Mouse (Mus musculus): ENCODE data around the gene Hsf5. TPM values are rescaled to one million over a fixed set of nuclear protein-coding genes. Genes with fewer than 3 reads are reported as not detected.

Gene Hsf5
- polyA plus RNA-seq, 1 experiment from 2014 or later = 0.16 TPM

DNA sequence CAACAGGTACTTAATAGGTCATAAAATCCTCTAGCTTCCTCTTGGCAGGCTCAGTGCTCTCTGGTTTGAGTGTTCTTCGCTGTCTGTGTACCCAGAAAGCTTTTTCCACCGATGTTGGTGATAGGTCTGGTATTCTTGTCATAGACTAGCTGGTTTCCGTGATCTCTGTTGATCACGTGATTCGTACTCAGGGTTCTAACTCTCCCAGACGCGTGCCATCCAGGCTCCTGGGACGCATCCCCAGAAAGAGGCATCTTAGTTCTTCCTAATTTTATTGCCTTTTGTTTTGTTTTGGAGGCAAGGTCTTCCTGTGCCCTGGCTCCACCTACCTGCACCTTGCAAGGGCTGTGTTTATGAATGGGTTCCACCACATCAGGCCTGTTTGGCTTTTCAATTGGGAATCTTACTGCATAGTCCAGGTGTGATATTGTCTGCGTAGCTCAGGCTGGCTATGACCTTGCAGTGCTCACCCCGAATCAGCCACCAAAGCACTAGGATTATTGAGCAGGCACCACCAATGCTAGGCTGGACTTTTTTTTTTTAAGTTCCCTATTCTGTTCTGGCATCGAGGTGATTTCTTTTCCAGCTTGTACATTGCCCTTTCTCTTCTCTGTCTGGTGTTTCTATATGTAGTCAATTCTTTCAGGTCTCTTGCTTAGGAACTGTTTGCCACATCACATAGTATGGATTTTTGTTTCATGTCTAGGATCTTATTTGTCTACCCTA lies 71.7 kb downstream of the Hsf5 start:
- Histone ChIP-seq H3K9ac (ENCODE audit: low read depth, low read length) (no peak overlapping the region), H3K9me3 (replicated peaks; ENCODE audit: low read length) (no peaks in the 10 kb centered on the region), H3K4me2 (ENCODE audit: low read length) (peak overlapping the region; percentile 31; the same call in 1 of the 2 replicates), H3K27me3 (ENCODE audit: insufficient read depth, low read length) (no peaks in the 10 kb centered on the region), H3K4me3 (replicated peaks; ENCODE audit: low read depth, low read length) (no peak overlapping the region), H3K36me3 (ENCODE audit: insufficient read depth, low read length) (no peaks in the 10 kb centered on the region), H3K4me1 (replicated peaks; ENCODE audit: insufficient read depth, low read length) (peaks cover 8% of the 10 kb centered on the region), H3K27ac (peak overlapping the region; percentile 81)
- 64% methylated on average over 11 of the region's 11 CpGs for WGBS
- ATAC-seq (replicated peaks; ENCODE audit: low FRiP score, low read depth) (no peak), DNase-seq (ENCODE audit: low spot score) (no peak)
- no peak for TF ChIP-seq CTCF (IDR thresholded peaks at IDR 0.05; ENCODE audit: low read depth)

DNA sequence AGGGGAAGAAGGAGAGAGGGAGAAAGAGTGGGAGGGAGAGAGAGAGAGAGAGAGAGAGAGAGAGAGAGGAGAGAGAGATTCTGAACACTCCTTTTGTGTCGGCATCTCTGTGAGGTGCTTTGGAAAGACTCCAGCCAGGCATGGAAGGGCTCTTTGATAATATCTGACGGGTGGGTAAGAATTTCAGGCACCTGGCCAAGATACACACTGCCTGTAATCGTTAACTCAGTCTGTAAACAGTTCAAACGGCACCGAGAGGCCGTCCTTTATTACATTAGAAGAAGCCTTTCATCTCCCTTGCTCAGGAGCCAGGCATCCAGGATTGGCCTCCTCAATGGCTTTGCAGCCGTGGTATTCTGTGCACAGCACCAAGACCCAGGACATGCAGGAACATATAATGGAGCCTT lies 72.4 kb downstream of the Hsf5 start:
- Histone ChIP-seq H3K27me3 (ENCODE audit: insufficient read depth, low read length) (no peaks in the 10 kb centered on the region), H3K9ac (ENCODE audit: low read depth, low read length) (no peak overlapping the region), H3K27ac (peak overlapping the region; percentile 81), H3K36me3 (ENCODE audit: insufficient read depth, low read length) (no peaks in the 10 kb centered on the region), H3K9me3 (replicated peaks; ENCODE audit: low read length) (no peaks in the 10 kb centered on the region), H3K4me2 (ENCODE audit: low read length) (peak overlapping the region; percentile 31), H3K4me1 (replicated peaks; ENCODE audit: insufficient read depth, low read length) (peaks cover 8% of the 10 kb centered on the region), H3K4me3 (replicated peaks; ENCODE audit: low read depth, low read length) (no peak overlapping the region)
- peak; percentile 77 for ATAC-seq (replicated peaks; ENCODE audit: low FRiP score, low read depth)
- 5% methylated on average over 7 of the region's 7 CpGs for WGBS
- peak; percentile 74 for DNase-seq (ENCODE audit: low spot score)
- no peak for TF ChIP-seq CTCF (IDR thresholded peaks at IDR 0.05; ENCODE audit: low read depth)

DNA sequence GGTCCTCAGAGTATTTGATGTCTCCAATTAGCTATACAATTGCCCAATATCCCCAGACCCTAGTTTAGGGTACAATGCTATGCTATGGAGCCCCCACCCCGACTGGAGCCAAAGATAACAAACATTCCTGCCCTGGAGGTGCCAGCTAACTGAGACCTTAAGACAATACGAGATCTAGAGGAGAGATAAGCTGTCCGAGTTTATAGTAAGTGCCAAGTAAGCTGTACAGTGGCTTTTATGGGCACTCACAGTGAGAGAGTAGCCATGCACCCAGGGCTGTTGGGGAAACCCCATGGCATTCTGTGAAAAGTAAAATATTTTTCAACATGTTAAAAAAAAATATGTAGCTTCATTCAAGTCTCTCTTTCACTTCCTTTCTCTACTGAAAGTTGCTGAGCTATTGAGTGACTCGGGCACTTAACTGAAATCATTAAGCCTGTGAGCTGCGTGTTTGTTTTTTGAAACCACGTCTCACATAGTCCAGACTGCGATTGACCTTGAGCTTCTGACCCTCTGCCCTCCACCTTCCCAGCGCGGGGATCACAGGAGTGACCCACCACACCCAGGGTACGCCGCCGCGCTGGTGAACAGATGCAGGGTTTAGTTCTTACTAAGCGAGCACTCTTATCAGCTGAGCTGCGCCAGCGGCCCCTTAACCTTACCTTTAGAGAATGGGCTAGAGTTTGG lies 73.2 kb downstream of the Hsf5 start:
- WGBS = 46% methylated on average over 16 of the region's 16 CpGs
- TF ChIP-seq CTCF (IDR thresholded peaks at IDR 0.05; ENCODE audit: low read depth) = no peak
- H3K4me3 ChIP-seq (replicated peaks; ENCODE audit: low read depth, low read length) = no peak overlapping the region
- H3K4me2 ChIP-seq (ENCODE audit: low read length) = peak overlapping the region; percentile 31
- H3K9me3 ChIP-seq (replicated peaks; ENCODE audit: low read length) = no peaks in the 10 kb centered on the region
- H3K27ac ChIP-seq = peak overlapping the region; percentile 81
- no peak overlapping the region for H3K9ac ChIP-seq (ENCODE audit: low read depth, low read length)
- DNase-seq (ENCODE audit: low spot score) = no peak
- no peaks in the 10 kb centered on the region for H3K27me3 ChIP-seq (ENCODE audit: insufficient read depth, low read length)
- no peak for ATAC-seq (replicated peaks; ENCODE audit: low FRiP score, low read depth)
- H3K4me1 ChIP-seq (replicated peaks; ENCODE audit: insufficient read depth, low read length) = peaks cover 8% of the 10 kb centered on the region
- H3K36me3 ChIP-seq (ENCODE audit: insufficient read depth, low read length) = no peaks in the 10 kb centered on the region

DNA sequence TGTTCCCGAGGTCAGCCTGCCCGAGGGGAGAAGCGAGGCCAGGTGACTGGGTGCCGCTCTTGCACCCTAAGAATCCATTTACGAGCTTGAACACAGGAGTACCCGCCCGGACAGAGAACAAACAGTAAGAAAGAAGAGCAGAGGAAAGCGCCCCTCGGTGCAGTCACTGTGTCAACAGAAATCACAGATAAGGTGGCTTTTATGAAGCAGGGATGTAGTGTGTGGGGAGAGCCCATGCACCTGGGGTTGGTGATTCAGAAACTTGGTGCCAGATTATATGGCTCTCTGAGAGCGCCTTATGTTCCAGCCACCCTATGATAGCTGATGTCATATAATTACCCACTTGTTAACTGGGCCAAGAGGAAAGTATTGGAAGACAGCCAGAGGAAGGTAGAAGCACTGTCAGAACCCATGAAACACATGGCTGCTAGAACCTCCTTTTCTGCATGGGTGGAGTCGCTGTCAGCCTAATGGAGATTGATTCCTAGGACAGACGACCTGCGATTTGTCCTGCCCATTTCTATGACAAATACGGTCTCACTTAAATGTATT lies 80.2 kb downstream of the Hsf5 start:
- Histone ChIP-seq H3K4me2 (ENCODE audit: low read length) (no peak overlapping the region), H3K36me3 (ENCODE audit: insufficient read depth, low read length) (no peaks in the 10 kb centered on the region), H3K27ac (no peak overlapping the region), H3K4me1 (replicated peaks; ENCODE audit: insufficient read depth, low read length) (no peaks in the 10 kb centered on the region), H3K9me3 (replicated peaks; ENCODE audit: low read length) (no peaks in the 10 kb centered on the region), H3K4me3 (replicated peaks; ENCODE audit: low read depth, low read length) (no peak overlapping the region), H3K9ac (ENCODE audit: low read depth, low read length) (no peak overlapping the region), H3K27me3 (ENCODE audit: insufficient read depth, low read length) (no peaks in the 10 kb centered on the region)
- DNase-seq (ENCODE audit: low spot score) = no peak
- ATAC-seq (replicated peaks; ENCODE audit: low FRiP score, low read depth) = no peak
- TF ChIP-seq CTCF (IDR thresholded peaks at IDR 0.05; ENCODE audit: low read depth) = no peak
- WGBS = 55% methylated on average over 14 of the region's 14 CpGs

DNA sequence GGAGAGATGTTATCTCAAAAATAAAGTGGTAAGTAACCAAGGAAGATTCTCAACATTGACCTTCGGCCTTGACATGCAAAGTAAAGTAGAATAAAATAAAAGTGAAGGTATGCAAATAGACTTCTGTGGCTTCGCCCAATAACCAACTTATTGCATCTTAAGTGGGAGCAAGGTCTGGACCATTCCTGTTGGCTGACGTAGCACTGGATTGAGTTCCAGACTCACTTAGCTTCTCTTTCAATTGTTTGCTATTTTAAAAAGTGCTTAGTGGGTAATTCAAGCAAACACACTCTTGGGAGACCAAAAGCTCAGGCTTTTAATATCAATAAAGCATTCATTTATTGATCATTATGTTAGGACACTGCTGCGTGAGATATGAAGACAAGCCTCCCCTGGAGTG lies 81.2 kb downstream of the Hsf5 start:
- Histone ChIP-seq H3K4me2 (ENCODE audit: low read length) (no peak overlapping the region), H3K4me1 (replicated peaks; ENCODE audit: insufficient read depth, low read length) (no peaks in the 10 kb centered on the region), H3K4me3 (replicated peaks; ENCODE audit: low read depth, low read length) (no peak overlapping the region), H3K27ac (no peak overlapping the region), H3K9me3 (replicated peaks; ENCODE audit: low read length) (no peaks in the 10 kb centered on the region), H3K9ac (ENCODE audit: low read depth, low read length) (no peak overlapping the region), H3K36me3 (ENCODE audit: insufficient read depth, low read length) (no peaks in the 10 kb centered on the region), H3K27me3 (ENCODE audit: insufficient read depth, low read length) (no peaks in the 10 kb centered on the region)
- ATAC-seq (replicated peaks; ENCODE audit: low FRiP score, low read depth) (no peak), DNase-seq (ENCODE audit: low spot score) (no peak)
- WGBS = 88% methylated on average over 4 of the region's 4 CpGs
- no peak for TF ChIP-seq CTCF (IDR thresholded peaks at IDR 0.05; ENCODE audit: low read depth)

DNA sequence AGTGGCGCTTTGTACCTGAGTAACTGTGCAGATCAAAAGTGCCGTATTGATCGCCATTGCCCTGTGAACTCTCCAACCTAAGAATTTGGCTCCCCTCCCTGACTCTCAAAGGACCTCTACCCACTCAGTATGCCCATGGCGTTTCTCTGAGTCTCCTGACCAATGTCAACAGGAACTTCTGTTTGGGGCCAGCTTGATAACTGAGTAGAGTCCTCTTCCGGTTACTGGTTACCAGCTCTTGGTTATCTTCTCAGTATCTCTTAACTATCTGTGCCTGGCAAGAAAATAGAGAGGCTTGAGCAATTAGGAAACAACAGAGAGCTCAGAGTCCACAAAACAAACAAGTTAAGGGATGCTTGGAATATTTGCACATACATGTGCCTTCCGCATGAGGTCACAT lies 84.1 kb downstream of the Hsf5 start:
- 73% methylated on average over 6 of the region's 6 CpGs for WGBS
- Histone ChIP-seq H3K27ac (no peak overlapping the region), H3K36me3 (ENCODE audit: insufficient read depth, low read length) (no peaks in the 10 kb centered on the region), H3K4me2 (ENCODE audit: low read length) (no peak overlapping the region), H3K9me3 (replicated peaks; ENCODE audit: low read length) (no peaks in the 10 kb centered on the region), H3K9ac (ENCODE audit: low read depth, low read length) (no peak overlapping the region), H3K27me3 (ENCODE audit: insufficient read depth, low read length) (no peaks in the 10 kb centered on the region), H3K4me1 (replicated peaks; ENCODE audit: insufficient read depth, low read length) (peaks cover 5% of the 10 kb centered on the region; the same call in 1 of the 2 replicates), H3K4me3 (replicated peaks; ENCODE audit: low read depth, low read length) (no peak overlapping the region)
- ATAC-seq (replicated peaks; ENCODE audit: low FRiP score, low read depth) (no peak), DNase-seq (ENCODE audit: low spot score) (no peak)
- no peak for TF ChIP-seq CTCF (IDR thresholded peaks at IDR 0.05; ENCODE audit: low read depth)
